Mouse (Mus musculus) spleen, adult 2 months (tissue): ENCODE measurements around the gene Olfr304. TPM values are rescaled to one million over a fixed set of nuclear protein-coding genes. Genes with fewer than 3 reads are reported as not detected.
"Not testable (repeated sequence)": the region's sequence is repeated elsewhere in the genome, so short reads cannot be mapped to it uniquely, and the experiment has no call there.

Source experiments
- DNase-seq, 2 experiments: peaks; one replicate each; pipeline versions ENCODE4 v3.0.0 to v3.0.0-alpha.2; 2012 to 2021; ENCODE audit warnings: low spot score in 2 of 2, low read depth in 1 of 2
- H3K27ac ChIP-seq: fragments of 200-500 bp; 2 replicates; pipeline ENCODE4 v1.5.1; 2012; ENCODE audit warnings: low read length, inconsistent platforms; ENCODE audit not compliant: insufficient read depth
- H3K27me3 ChIP-seq: fragments of 200-500 bp; 2 replicates; pipeline ENCODE4 v1.6.1; 2012; ENCODE audit warnings: mild to moderate bottlenecking, moderate library complexity, low read length, inconsistent platforms; ENCODE audit not compliant: control insufficient read depth, insufficient read depth
- H3K36me3 ChIP-seq: fragments of 200-500 bp; 2 replicates; pipeline ENCODE4 v1.6.1; 2012; ENCODE audit warnings: mild to moderate bottlenecking, low read length, inconsistent platforms; ENCODE audit not compliant: control insufficient read depth, insufficient read depth
- H3K4me1 ChIP-seq: fragments of 200-500 bp; 2 replicates; pipeline ENCODE4 v1.6.1; 2011; ENCODE audit warnings: inconsistent platforms; ENCODE audit not compliant: control insufficient read depth, insufficient read depth, insufficient read length
- H3K4me3 ChIP-seq: fragments of 200-500 bp; 2 replicates; pipeline ENCODE4 v1.5.1; 2011; ENCODE audit warnings: mild to moderate bottlenecking, inconsistent platforms; ENCODE audit not compliant: insufficient read depth, insufficient read length; ENCODE audit errors: extremely low read depth
- CTCF ChIP-seq: fragments of 200-500 bp; IDR thresholded peaks from 2 replicates; pipeline ENCODE4 v1.5.1; 2011; ENCODE audit warnings: mild to moderate bottlenecking, inconsistent platforms; ENCODE audit not compliant: insufficient read depth, insufficient read length, insufficient replicate concordance; ENCODE audit errors: extremely low read depth
- POLR2A ChIP-seq: fragments of 200-500 bp; IDR thresholded peaks from 2 replicates; pipeline ENCODE4 v1.6.1; 2011; ENCODE audit warnings: low read depth, low read length, inconsistent platforms
- WGBS: fragments of 180-500 bp; shearing (Covaris S2); methylation state at CpG from one replicate; pipeline ENCODE4 v1.1.7; 2018; 5-methylcytosine and 5-hydroxymethylcytosine counted together
- polyA plus RNA-seq: library from polyadenylated mRNA; depleted of rRNA; stranded (reverse); fragments of >200 nt; gene quantifications from 2 replicates; pipeline ENCODE4 v1.2.3, GENCODE M21; 2012; rRNA removed

Gene Olfr304
- not detected in 2 replicates for polyA plus RNA-seq

GRCm38 (mm10) chr7:86386558-86386957 is at the start of gene Olfr304:
Gene Olfr304, minus strand, starts transcription at chr7:86386658.
- H3K27ac ChIP-seq = no peak within 1 kb of the TSS
- no peaks in the 10 kb centered on the region for H3K4me1 ChIP-seq
- no peaks in the 10 kb centered on the region for H3K36me3 ChIP-seq
- no peak for DNase-seq
- H3K27me3 ChIP-seq = no peaks in the 10 kb centered on the region
- 49% methylated on average over 1 of the region's 1 CpGs for WGBS
- TF ChIP-seq CTCF (no peak), POLR2A (no peak)
- no peak within 1 kb of the TSS for H3K4me3 ChIP-seq

- no peak for DNase-seq
- no peak for TF ChIP-seq CTCF
- TF ChIP-seq POLR2A = no peak
- H3K4me3 ChIP-seq = no peak within 1 kb of the TSS
- no peaks in the 10 kb centered on the region for H3K4me1 ChIP-seq
- H3K27ac ChIP-seq = no peak within 1 kb of the TSS
- H3K27me3 ChIP-seq = no peaks in the 10 kb centered on the region
- WGBS = 81% methylated on average over 2 of the region's 2 CpGs
- H3K36me3 ChIP-seq = no peaks in the 10 kb centered on the region
Measured at GRCm38 (mm10) chr7:86403546-86403945, 17.1 kb upstream of the Olfr304 start, which contains the start of gene Olfr301. Gene Olfr301, plus strand, starts transcription at chr7:86403846.

GRCm38 (mm10) chr7:86397689-86398088 is 11.2 kb upstream of the Olfr304 start, which contains the start of gene Olfr303:
Gene Olfr303, minus strand, starts transcription at chr7:86397789.
- no peak for DNase-seq
- Histone ChIP-seq H3K4me3 (no peak within 1 kb of the TSS), H3K27ac (no peak within 1 kb of the TSS), H3K27me3 (no peaks in the 10 kb centered on the region), H3K36me3 (no peaks in the 10 kb centered on the region), H3K4me1 (no peaks in the 10 kb centered on the region)
- TF ChIP-seq POLR2A = no peak
- TF ChIP-seq CTCF = no peak

GRCm38 (mm10) chr7:86385769-86386168 is 689 bp downstream of the Olfr304 start:
- no peaks in the 10 kb centered on the region for H3K36me3 ChIP-seq
- TF ChIP-seq CTCF (no peak), POLR2A (no peak)
- no peak for DNase-seq
- H3K27ac ChIP-seq = no peak overlapping the region
- H3K4me1 ChIP-seq = no peaks in the 10 kb centered on the region
- no peaks in the 10 kb centered on the region for H3K27me3 ChIP-seq
- WGBS = 67% methylated on average over 3 of the region's 3 CpGs
- no peak overlapping the region for H3K4me3 ChIP-seq

GRCm38 (mm10) chr7:86366828-86367227 is 19.6 kb downstream of the Olfr304 start, which contains the start of gene Olfr305:
Gene Olfr305, minus strand, starts transcription at chr7:86366928.
- Histone ChIP-seq H3K27me3 (no peaks in the 10 kb centered on the region), H3K27ac (no peak within 1 kb of the TSS), H3K4me1 (no peaks in the 10 kb centered on the region), H3K36me3 (no peaks in the 10 kb centered on the region), H3K4me3 (no peak within 1 kb of the TSS)
- DNase-seq = no peak
- TF ChIP-seq POLR2A (no peak), CTCF (no peak)
- WGBS = 78% methylated on average over 1 of the region's 1 CpGs

GRCm38 (mm10) chr7:86346296-86346695 is 40.2 kb downstream of the Olfr304 start:
- 85% methylated on average over 9 of the region's 9 CpGs for WGBS
- not testable (repeated sequence) for H3K27me3 ChIP-seq, H3K4me3 ChIP-seq, H3K36me3 ChIP-seq, H3K4me1 ChIP-seq, DNase-seq, H3K27ac ChIP-seq

- H3K27me3 ChIP-seq = no peaks in the 10 kb centered on the region
- DNase-seq = no peak
- H3K4me3 ChIP-seq = no peak overlapping the region
- no peak overlapping the region for H3K27ac ChIP-seq
- TF ChIP-seq CTCF (no peak), POLR2A (no peak)
- H3K4me1 ChIP-seq = no peaks in the 10 kb centered on the region
- no peaks in the 10 kb centered on the region for H3K36me3 ChIP-seq
- 69% methylated on average over 3 of the region's 3 CpGs for WGBS
Measured at GRCm38 (mm10) chr7:86344253-86344652, 42.2 kb downstream of the Olfr304 start.
